Mouse (Mus musculus): ENCODE measurements around the gene Pigp. TPM values are rescaled to one million over a fixed set of nuclear protein-coding genes. Genes with fewer than 3 reads are reported as not detected.

Gene Pigp
- total RNA-seq, 4 experiments from 2014 or later = 163 to 198 (median 181) TPM

DNA sequence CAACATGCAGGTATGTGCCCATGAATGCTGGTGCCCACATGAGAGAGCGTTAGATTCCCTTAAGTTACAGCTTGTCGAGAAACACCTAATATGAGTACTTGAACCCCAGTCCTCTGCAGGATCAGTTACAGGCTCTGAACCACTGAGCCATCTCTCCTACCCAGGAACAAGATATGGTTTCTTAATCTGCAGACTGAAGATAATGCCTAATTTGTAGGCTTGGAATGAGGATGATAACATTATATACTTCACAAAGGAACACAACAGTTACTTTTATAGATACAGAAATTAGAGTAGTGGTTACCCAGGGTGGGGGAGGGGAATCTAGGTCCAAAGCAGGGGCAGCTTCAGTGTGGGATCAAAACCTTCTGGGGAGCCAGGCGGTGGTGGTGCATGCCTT, 45.6 kb downstream of the Pigp start:
- DNase-seq (ENCODE audit: low spot score in 2 of 2) = no peak

DNA sequence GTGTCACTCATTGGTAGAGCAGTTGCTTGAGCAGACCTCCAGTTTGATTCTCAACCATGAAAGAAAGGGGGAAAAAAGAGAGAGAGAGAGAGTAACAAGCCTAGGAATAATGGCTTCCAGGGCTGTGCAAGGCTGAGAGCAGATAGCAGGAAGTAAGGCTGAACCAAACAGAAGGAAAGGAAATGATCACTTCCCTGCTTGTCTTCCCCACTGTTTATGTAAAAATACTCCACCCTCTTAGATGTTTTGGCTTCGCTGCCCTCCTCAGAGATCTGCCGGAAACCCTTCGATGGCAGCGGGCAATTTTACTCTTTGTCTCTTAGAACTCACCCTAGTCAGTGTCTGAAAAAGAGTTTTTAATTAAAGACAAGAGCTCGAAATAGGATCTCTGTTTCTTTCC, 48.0 kb downstream of the Pigp start:
- no peak for DNase-seq (ENCODE audit: low spot score in 2 of 2)

DNA sequence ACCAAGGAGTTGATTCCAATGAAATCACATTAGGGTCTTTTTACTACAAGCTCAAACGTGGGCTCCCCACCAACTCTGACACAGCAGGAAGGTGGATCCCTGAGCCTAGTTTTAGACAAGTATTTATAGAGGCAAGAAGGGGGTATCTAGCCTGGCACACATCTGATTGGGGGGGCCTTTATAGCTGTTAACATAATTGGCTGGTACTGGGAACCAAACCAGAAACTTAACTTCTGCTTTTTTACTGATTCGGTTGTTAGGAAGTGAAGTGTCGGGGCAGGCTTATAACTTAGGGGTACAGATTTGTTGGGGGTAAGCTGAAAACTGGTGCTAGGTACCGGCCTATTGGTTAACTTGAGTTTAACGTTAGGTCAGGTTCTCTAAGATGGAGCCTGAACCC, 51.4 kb downstream of the Pigp start:
- DNase-seq (ENCODE audit: low spot score in 2 of 2) = no peak

DNA sequence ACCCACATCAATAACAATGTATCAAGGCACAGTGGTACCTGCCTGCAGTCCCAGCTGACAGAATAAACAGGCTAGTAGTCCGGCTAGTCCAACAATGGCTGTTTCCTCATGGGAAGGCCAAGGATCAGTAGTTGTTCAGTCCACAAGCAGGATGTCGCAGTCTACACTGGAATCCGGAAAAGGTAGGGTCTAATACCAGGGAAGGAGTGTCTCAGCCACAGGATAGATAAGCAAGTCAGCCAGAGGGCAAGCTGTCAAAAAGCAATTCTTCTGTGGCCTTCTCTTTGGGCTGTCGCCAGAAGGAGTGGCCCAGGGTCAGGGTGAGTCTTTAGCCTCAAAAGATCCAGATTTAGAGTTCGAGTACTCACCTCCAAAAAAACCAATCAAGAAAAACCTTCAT, 53.9 kb downstream of the Pigp start:
- no peak for DNase-seq (ENCODE audit: low spot score in 2 of 2)

DNA sequence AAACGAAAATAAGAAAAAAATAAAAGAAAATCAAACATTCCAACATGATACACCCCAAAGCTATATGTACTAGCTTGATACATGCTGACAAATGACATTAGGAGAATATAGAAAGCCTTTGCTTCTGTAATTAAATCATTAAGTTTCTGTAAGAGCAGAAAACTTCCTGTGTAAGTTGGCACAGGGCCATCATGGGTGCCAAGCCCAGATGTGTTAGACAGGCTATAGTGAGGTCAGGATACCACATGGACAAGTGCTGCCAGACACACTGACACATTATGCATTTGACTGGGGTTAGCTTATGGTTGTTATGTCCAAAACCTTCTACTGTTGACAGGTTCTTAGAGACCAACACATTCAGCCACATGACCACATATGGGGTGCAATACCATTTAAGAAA, 56.4 kb downstream of the Pigp start:
- DNase-seq (ENCODE audit: low spot score in 2 of 2) = no peak

DNA sequence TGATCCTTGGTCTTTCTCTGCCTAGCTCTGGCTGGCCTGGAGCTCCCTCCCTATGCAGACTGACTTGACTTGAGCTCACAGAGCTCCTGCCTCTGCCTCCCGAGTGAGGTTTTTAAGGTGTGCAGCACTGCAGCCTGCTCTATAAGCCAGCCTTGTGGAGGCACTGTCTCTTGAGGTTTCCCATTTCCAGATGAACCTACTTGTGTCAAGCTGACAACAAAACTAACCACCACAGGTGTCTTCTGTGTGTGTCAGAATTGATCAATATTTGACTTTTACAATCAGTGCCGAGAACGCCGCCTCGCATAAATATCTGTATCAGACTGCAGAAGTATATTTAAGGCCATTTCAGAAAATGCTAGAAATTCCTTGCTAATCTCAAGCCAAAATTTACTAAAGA, 57.0 kb downstream of the Pigp start:
- no peak for DNase-seq (ENCODE audit: low spot score in 2 of 2)

DNA sequence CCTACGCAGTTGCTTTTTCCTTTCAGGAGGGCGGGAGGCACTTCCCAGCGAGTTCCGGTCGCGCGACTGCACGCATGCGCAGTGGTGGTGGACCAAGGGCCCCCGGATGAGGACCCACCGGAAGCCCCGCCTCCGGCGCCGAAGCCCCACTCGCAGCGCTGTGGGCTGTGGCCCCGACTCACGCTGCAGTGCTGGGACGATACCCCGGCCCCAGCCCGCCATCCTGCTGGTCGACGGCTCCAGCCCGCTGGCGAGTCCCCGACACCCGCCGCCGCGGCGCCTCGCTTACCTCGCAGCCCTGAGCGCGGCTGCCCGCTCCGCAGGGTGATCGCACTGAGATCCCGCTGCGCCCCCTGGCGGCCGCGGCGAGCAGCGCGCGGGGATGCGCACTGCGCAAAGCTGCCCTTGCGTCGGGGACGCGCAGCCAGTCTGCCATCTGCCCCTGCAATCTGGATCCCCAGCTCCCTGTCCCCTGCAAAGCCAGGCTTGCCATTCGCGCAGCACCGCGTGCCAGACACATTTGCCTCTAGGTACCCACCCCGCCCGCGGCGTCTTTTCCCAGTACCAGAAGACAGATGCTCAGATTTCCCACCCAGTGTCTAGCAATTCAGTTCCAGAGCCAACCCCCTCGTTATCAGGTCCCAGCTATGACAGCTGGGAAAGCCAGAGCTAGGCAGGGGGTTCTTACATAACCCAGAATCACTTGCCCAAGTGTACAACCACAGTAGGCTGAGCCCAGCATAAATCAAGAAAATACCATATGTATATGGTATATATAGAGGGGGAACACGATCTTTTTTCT, 58.2 kb downstream of the Pigp start, which contains the start of gene Hlcs:
Gene Hlcs (minus strand): TSS at position 343 of the 802 bp plus-strand sequence.
- DNase-seq (ENCODE audit: low spot score in 2 of 2) = peak; percentile 94 to 96

DNA sequence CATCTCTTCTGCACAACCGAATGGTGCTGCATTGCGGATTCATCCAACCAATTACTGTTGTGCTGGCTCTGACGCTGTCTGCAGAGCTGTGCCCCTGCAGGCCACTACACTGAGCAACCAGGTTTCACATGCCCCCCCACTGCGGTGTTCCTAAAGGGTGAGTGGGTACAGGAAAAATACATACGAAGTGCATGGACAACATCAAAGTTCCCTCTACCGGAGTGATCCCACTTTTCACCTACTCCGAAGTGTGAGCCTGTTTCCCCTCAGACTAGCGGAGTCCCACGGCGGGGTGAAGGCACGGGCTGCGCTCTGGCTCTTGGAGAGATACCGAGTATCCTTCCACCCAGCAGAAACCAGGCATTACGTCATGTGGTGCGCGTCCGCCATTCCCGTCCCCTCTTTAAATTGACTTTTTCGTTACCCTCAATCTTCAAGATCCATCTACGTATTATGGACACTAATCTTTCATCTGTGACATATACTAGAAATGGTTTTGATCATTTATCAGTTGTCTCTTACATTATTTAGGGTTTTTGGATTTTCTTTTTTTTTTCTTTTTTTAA, 58.9 kb downstream of the Pigp start:
- DNase-seq (ENCODE audit: low spot score in 2 of 2) = peak; percentile 65 to 76

DNA sequence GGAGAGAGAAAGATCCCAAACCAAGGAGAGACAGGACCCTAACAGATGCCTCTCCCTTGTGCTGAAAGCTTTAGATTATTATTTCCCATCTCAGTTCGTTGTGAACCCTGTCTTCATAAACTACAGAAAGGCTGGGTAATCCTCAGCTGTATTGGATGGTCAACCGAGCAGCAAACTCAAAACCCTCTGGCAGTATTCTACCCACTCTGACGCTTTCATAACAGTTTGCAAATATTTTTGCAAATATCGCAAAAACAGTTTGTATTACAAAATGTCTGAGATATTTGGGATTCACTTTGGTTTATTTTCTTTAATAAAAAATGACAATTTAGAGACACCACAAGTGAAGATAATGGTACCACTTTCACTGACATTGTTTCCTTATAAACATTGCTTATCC, 59.7 kb downstream of the Pigp start:
- no peak for DNase-seq (ENCODE audit: low spot score in 2 of 2)

DNA sequence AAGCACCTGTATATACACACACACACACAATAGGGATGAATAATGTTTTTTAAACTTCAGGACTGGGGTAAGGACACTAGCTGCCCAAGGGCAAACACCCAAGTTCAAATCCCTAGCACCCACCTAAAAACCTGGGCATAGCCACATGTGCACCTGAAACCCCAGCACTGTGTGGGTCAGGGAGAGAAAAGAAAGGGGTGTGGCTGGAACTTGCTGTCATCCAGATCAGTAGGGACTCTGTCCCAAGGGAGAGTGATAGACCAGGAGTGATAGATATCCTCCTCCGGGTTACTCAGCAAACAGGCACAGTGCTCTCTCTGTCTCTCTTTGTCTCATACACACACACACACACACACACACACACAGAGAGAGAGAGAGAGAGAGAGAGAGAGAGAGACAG, 60.2 kb downstream of the Pigp start:
- no peak for DNase-seq (ENCODE audit: low spot score in 2 of 2)

DNA sequence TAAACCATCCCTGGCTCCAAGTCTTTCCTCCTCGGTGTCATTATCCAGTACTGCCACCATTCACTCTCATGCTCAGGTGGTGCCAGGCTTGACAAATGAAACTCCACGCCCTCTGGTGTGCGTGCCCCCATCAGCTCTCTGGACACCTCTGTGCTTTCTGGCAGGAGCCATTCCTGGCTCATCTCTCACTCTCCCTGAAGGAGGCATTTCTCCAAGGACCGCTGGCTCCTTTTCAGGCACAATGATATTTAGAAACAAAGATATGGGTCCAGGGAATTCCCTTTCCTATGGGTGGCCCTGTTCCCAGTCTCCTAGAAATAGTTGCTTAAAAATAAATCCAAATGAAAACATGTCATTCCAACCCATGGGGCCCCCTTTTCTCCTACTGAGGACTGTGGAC, 62.6 kb downstream of the Pigp start:
- DNase-seq (ENCODE audit: low spot score in 2 of 2) = peak in 1 of 2 experiments; percentile 21

Other genes starting within 250 kb of the Pigp start
- gene Hlcs, start 58.3 kb downstream of the Pigp start, total RNA-seq (2022) = 10 to 100 TPM in 2 of 4 experiments, 1 to 10 TPM in 2; 7.9 to 10.8 (median 9.8) TPM
- gene Ripply3, start 43.4 kb downstream of the Pigp start, total RNA-seq (2022) = under 1 TPM; 0.49 to 0.85 (median 0.74) TPM
- 10 to 100 TPM; 57.0 to 71.2 (median 62.4) TPM for gene Ttc3, start 1.2 kb downstream of the Pigp start, total RNA-seq (2022)
- 10 to 100 TPM in 3 of 4 experiments, 1 to 10 TPM in 1; 8.6 to 12.1 (median 10.2) TPM for gene Vps26c, start 155.0 kb upstream of the Pigp start, total RNA-seq (2022)
- gene Dyrk1a, start 198.2 kb upstream of the Pigp start, total RNA-seq (2022) = 100 to 1,000 TPM in 3 of 4 experiments, 10 to 100 TPM in 1; 95.4 to 131 (median 109) TPM

All from gastrocnemius, adult 8-10 months (tissue).